Mouse (Mus musculus) MEL (cell line): ENCODE measurements around the gene Golga3. TPM values are rescaled to one million over a fixed set of nuclear protein-coding genes. Genes with fewer than 3 reads are reported as not detected.

Experiments used
- DNase-seq: peaks from one replicate; pipeline ENCODE4 v3.0.0; 2011; ENCODE audit warnings: low read depth, low spot score
- H3K27ac ChIP-seq: 2 replicates; pipeline ENCODE4 v1.5.1; 2012; ENCODE audit warnings: low read depth, mild to moderate bottlenecking, control low read depth, low read length, moderate library complexity; ENCODE audit not compliant: control insufficient read depth
- H3K27me3 ChIP-seq, 2 experiments: fragments of 150-350 bp in 1 of 2; sonication (generic) in 1 of 2; 2 replicates each; pipeline ENCODE4 v1.6.1; 2012; ENCODE audit warnings: low read length in 2 of 2, mild to moderate bottlenecking in 2 of 2, improper control_type of control experiment in 1 of 2, moderate library complexity in 1 of 2; ENCODE audit not compliant: insufficient read depth in 2 of 2, control insufficient read depth in 1 of 2
- H3K36me3 ChIP-seq, 2 experiments: 2 replicates each; pipeline ENCODE4 v1.6.1; 2012 to 2014; ENCODE audit warnings: low read length in 2 of 2, improper control_type of control experiment in 1 of 2, inconsistent platforms in 1 of 2, mild to moderate bottlenecking in 1 of 2; ENCODE audit not compliant: insufficient read depth in 2 of 2, control insufficient read depth in 1 of 2
- H3K4me1 ChIP-seq, 2 experiments: fragments of 150-350 bp in 1 of 2; sonication (generic) in 1 of 2; 2 replicates each; pipeline ENCODE4 v1.6.1; 2012; ENCODE audit warnings: low read length in 2 of 2, improper control_type of control experiment in 1 of 2, mild to moderate bottlenecking in 1 of 2; ENCODE audit not compliant: insufficient read depth in 2 of 2, control insufficient read depth in 1 of 2
- H3K4me3 ChIP-seq, 2 experiments: fragments of 150-350 bp in 1 of 2; sonication (generic) in 1 of 2; 2 replicates each; pipeline ENCODE4 v1.5.1; 2012; ENCODE audit warnings: low read depth in 2 of 2, low read length in 2 of 2, mild to moderate bottlenecking in 2 of 2, moderate library complexity in 2 of 2, control low read depth in 1 of 2, improper control_type of control experiment in 1 of 2; ENCODE audit not compliant: control insufficient read depth in 1 of 2, insufficient read depth in 1 of 2
- H3K79me2 ChIP-seq: 2 replicates; pipeline ENCODE4 v1.6.1; 2012; ENCODE audit warnings: mild to moderate bottlenecking, low read length, moderate library complexity; ENCODE audit not compliant: control insufficient read depth, poor library complexity, insufficient read depth
- H3K9ac ChIP-seq: 2 replicates; pipeline ENCODE4 v1.6.1; 2012; ENCODE audit warnings: low read depth, mild to moderate bottlenecking, control low read depth, low read length, moderate library complexity; ENCODE audit not compliant: control insufficient read depth, poor library complexity, severe bottlenecking
- H3K9me3 ChIP-seq: fragments of 150-350 bp; sonication (generic); replicated peaks from 2 replicates; pipeline ENCODE4 v1.6.1; 2012; ENCODE audit warnings: mild to moderate bottlenecking, low read length, improper control_type of control experiment, moderate library complexity; ENCODE audit not compliant: insufficient read depth
- CHD2 ChIP-seq: IDR thresholded peaks from 2 replicates; pipeline ENCODE4 v1.6.1; 2011; ENCODE audit warnings: low read length, improper control_type of control experiment
- E2F4 ChIP-seq: IDR thresholded peaks from 2 replicates; pipeline ENCODE4 v1.6.1; 2011; ENCODE audit warnings: low read depth, low read length, improper control_type of control experiment, borderline replicate concordance
- ELF1 ChIP-seq: IDR thresholded peaks from 2 replicates; pipeline ENCODE4 v1.6.1; 2014; ENCODE audit warnings: low read depth, mild to moderate bottlenecking, inconsistent platforms, low read length, improper control_type of control experiment, moderate library complexity
- EP300 ChIP-seq, 2 experiments: IDR thresholded peaks; 2 replicates each; pipeline ENCODE4 v1.6.1; 2011; ENCODE audit warnings: improper control_type of control experiment in 2 of 2, low read length in 2 of 2, low read depth in 1 of 2, mild to moderate bottlenecking in 1 of 2
- GATA1 ChIP-seq: IDR thresholded peaks from 2 replicates; pipeline ENCODE4 v1.6.1; 2011; ENCODE audit warnings: low read depth, low read length, improper control_type of control experiment
- JUND ChIP-seq: IDR thresholded peaks from 2 replicates; pipeline ENCODE4 v1.6.1; 2011; ENCODE audit warnings: low read depth, mild to moderate bottlenecking, improper control_type of control experiment, low read length
- KAT2A ChIP-seq: conservative IDR thresholded peaks from 2 replicates; pipeline ENCODE4 v1.6.1; 2012; ENCODE audit warnings: low read depth, low read length, improper control_type of control experiment, inconsistent platforms
- MAFK ChIP-seq: IDR thresholded peaks from 2 replicates; pipeline ENCODE4 v1.6.1; 2011; ENCODE audit warnings: low read depth, mild to moderate bottlenecking, low read length, improper control_type of control experiment, borderline replicate concordance
- MAX ChIP-seq: IDR thresholded peaks from 2 replicates; pipeline ENCODE4 v1.6.1; 2011; ENCODE audit warnings: low read length, improper control_type of control experiment
- MAZ ChIP-seq: IDR thresholded peaks from 2 replicates; pipeline ENCODE4 v1.6.1; 2012; ENCODE audit warnings: low read depth, mild to moderate bottlenecking, inconsistent platforms, low read length, improper control_type of control experiment
- MYC ChIP-seq: IDR thresholded peaks from 2 replicates; pipeline ENCODE4 v1.6.1; 2011; ENCODE audit warnings: low read depth, mild to moderate bottlenecking, low read length, improper control_type of control experiment, moderate library complexity
- NRF1 ChIP-seq: IDR thresholded peaks from 2 replicates; pipeline ENCODE4 v1.6.1; 2014; ENCODE audit warnings: low read depth, mild to moderate bottlenecking, inconsistent platforms, low read length, improper control_type of control experiment, moderate library complexity; ENCODE audit not compliant: poor library complexity, insufficient read depth, severe bottlenecking
- POLR2A ChIP-seq, 2 experiments: IDR thresholded peaks; 2 replicates each; pipeline ENCODE4 v1.6.1; 2011 to 2012; ENCODE audit warnings: low read length in 2 of 2, mild to moderate bottlenecking in 2 of 2, control low read depth in 1 of 2, improper control_type of control experiment in 1 of 2, low read depth in 1 of 2, moderate library complexity in 1 of 2; ENCODE audit not compliant: control insufficient read depth in 1 of 2, insufficient read depth in 1 of 2, poor library complexity in 1 of 2
- POLR2AphosphoS5 ChIP-seq: IDR thresholded peaks from 2 replicates; pipeline ENCODE4 v1.6.1; 2012; ENCODE audit warnings: low read depth, borderline replicate concordance, mild to moderate bottlenecking, inconsistent platforms, low read length, moderate library complexity, mixed read lengths
- RAD21 ChIP-seq: IDR thresholded peaks from 2 replicates; pipeline ENCODE4 v1.6.1; 2011; ENCODE audit warnings: mild to moderate bottlenecking, low read depth, low read length, improper control_type of control experiment
- RCOR1 ChIP-seq: IDR thresholded peaks from 2 replicates; pipeline ENCODE4 v1.6.1; 2012; ENCODE audit warnings: low read depth, mild to moderate bottlenecking, inconsistent platforms, low read length, improper control_type of control experiment
- SIN3A ChIP-seq: IDR thresholded peaks from 2 replicates; pipeline ENCODE4 v1.6.1; 2012; ENCODE audit warnings: low read length, improper control_type of control experiment, inconsistent platforms
- SMC3 ChIP-seq: IDR thresholded peaks from 2 replicates; pipeline ENCODE4 v1.6.1; 2011; ENCODE audit warnings: low read depth, low read length, improper control_type of control experiment
- USF1 ChIP-seq: IDR thresholded peaks from 2 replicates; pipeline ENCODE4 v1.6.1; 2014; ENCODE audit warnings: low read depth, mild to moderate bottlenecking, inconsistent platforms, low read length, improper control_type of control experiment, moderate library complexity
- USF2 ChIP-seq, 2 experiments: IDR thresholded peaks; 2 replicates each; pipeline ENCODE4 v1.6.1; 2011 to 2012; ENCODE audit warnings: improper control_type of control experiment in 2 of 2, low read length in 2 of 2, borderline replicate concordance in 1 of 2, inconsistent platforms in 1 of 2, low read depth in 1 of 2, mild to moderate bottlenecking in 1 of 2; ENCODE audit not compliant: insufficient read depth in 1 of 2
- ZMIZ1 ChIP-seq: IDR thresholded peaks from 2 replicates; pipeline ENCODE4 v1.6.1; 2012; ENCODE audit warnings: low read depth, mild to moderate bottlenecking, inconsistent platforms, low read length, improper control_type of control experiment, moderate library complexity
- polyA plus RNA-seq, 2 experiments: library from polyadenylated mRNA; stranded (reverse) in 1 of 2; unstranded in 1 of 2; fragments of >175 nt in 1 of 2; fragments of >200 nt in 1 of 2; gene quantifications; 2 replicates each; pipeline versions ENCODE4 v1.2.1 to v1.2.4; 2012; ENCODE audit warnings: low replicate concordance in 2 of 2, low read depth in 1 of 2; ENCODE audit not compliant: insufficient read length in 2 of 2, insufficient read depth in 1 of 2, missing spikeins in 1 of 2
- total RNA-seq: library from RNA; depleted of rRNA; stranded (reverse); fragments of 300-350 nt; gene quantifications from 2 replicates; pipeline ENCODE4 v1.2.3, GENCODE M21; 2012

Gene Golga3
- total and polyA plus RNA-seq, 3 experiments: 17.4 to 80.3 (median 21.7) TPM

DNA sequence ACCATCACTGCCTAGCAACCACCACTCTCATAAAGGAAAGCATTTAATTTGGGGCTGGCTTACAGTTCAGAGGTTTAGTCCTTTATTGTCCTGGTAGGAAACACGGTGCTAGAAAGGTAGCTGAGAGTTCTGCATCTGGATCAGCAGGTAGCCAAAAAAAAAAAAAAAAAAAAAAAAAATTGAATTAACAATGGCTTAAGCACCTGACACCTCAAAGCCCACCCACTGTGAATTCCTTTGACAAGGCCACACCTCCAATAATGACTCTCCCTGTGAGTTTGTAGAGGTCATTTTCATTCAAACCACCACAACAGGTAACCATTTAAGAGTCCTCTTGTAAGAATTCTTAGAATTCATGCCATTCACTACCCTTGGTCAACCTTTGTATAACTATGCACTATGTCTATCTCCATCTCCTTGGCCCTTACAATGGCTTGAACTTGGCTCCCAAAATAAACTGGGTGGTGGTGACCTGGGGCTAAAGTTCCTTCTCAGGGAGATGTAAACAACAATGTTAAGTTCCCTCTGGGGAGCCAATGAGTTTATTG lies 50.9 kb downstream of the Golga3 start:
- H3K4me1 ChIP-seq: peaks cover 2 to 10% of the 10 kb centered on the region in 2 experiments; a peak in 3 of 4 replicates
- H3K27me3 ChIP-seq: no peaks in the 10 kb centered on the region
- H3K9me3 ChIP-seq: no peaks in the 10 kb centered on the region
- H3K4me3 ChIP-seq: no peak overlapping the region
- H3K9ac ChIP-seq: no peak overlapping the region
- no peak for DNase-seq
- H3K27ac ChIP-seq: no peak overlapping the region
- peaks cover 21% of the 10 kb centered on the region for H3K79me2 ChIP-seq
- H3K36me3 ChIP-seq: peaks cover 4 to 12% of the 10 kb centered on the region in 2 experiments; a peak in 3 of 4 replicates
- TF ChIP-seq ELF1: no peak
- TF ChIP-seq POLR2AphosphoS5: no peak
- TF ChIP-seq EP300 (IDR thresholded peaks at IDR 0.05; ENCODE audit: low read depth in 1 of 2, low read length in 2 of 2): no peak
- TF ChIP-seq USF1: no peak
- no peak for TF ChIP-seq MYC

DNA sequence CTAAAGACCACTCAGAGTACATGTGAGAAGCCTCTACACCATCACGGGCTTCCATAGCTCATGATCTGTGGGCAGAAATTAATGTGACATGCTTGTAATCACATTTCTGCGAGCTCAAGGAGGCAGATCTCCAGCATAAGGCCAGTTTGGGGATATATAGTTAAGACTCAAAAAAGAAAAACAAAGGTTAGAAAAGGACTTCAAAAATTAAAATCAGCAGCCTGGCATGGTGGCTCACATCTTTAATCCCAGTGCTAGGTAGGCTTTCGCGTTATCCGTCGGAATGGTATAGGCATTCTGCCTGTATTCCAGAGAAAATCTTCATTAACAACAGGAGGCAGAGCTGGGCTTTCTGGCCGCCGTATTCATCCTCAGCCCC lies 53.9 kb downstream of the Golga3 start:
- Histone ChIP-seq H3K9me3 (no peaks in the 10 kb centered on the region), H3K9ac (peak overlapping the region; percentile 100), H3K36me3 (peaks cover 5 to 21% of the 10 kb centered on the region in 2 experiments), H3K4me1 (peaks cover 6 to 12% of the 10 kb centered on the region in 2 experiments), H3K27ac (peak overlapping the region; percentile 92), H3K79me2 (peaks cover 29% of the 10 kb centered on the region), H3K27me3 (no peaks in the 10 kb centered on the region), H3K4me3 (peak overlapping the region; percentile 86 to 100)
- peak; percentile 53 for DNase-seq
- TF ChIP-seq NRF1 (no peak), MYC (no peak), MAFK (no peak), GATA1 (no peak), POLR2A (IDR thresholded peaks at IDR 0.05; ENCODE audit: control insufficient read depth in 1 of 2, insufficient read depth in 1 of 2, low read depth in 1 of 2, low read length in 2 of 2, poor library complexity in 1 of 2) (no peak), ZMIZ1 (no peak), RAD21 (no peak), JUND (no peak), CHD2 (no peak), SIN3A (no peak), RCOR1 (no peak), MAZ (no peak), KAT2A (no peak), USF1 (no peak), MAX (no peak), SMC3 (no peak), USF2 (IDR thresholded peaks at IDR 0.05; ENCODE audit: borderline replicate concordance in 1 of 2, insufficient read depth in 1 of 2, low read depth in 1 of 2, low read length in 2 of 2) (no peak), E2F4 (no peak)
